Mouse (Mus musculus) lung, adult 2 months (tissue): ENCODE measurements around the gene Cyp4f37. TPM values are rescaled to one million over a fixed set of nuclear protein-coding genes. Genes with fewer than 3 reads are reported as not detected.

Experiments
- DNase-seq: peaks from one replicate; pipeline ENCODE4 v3.0.0; 2022
- H3K4me1 ChIP-seq: fragments of 200-500 bp; 2 replicates; pipeline ENCODE4 v1.6.1; 2011; ENCODE audit warnings: low read length; ENCODE audit not compliant: control insufficient read depth, insufficient read depth
- H3K4me3 ChIP-seq: fragments of 200-500 bp; replicated peaks from 2 replicates; pipeline ENCODE3; 2011; ENCODE audit warnings: low read depth, mild to moderate bottlenecking, control low read depth, low read length; ENCODE audit errors: extremely low read depth
- CTCF ChIP-seq: fragments of 200-500 bp; IDR thresholded peaks from 2 replicates; pipeline ENCODE4 v1.5.1; 2011; ENCODE audit warnings: mild to moderate bottlenecking, low read length, control low read depth; ENCODE audit not compliant: insufficient read depth
- POLR2A ChIP-seq: fragments of 200-500 bp; IDR thresholded peaks from 2 replicates; pipeline ENCODE4 v1.6.1; 2011; ENCODE audit warnings: low read depth, mild to moderate bottlenecking, control low read depth, low read length, borderline replicate concordance; ENCODE audit errors: extremely low read depth
- WGBS: fragments of 180-500 bp; shearing (Covaris S2); methylation state at CpG from one replicate; pipeline ENCODE4 v1.1.7; 2018; 5-methylcytosine and 5-hydroxymethylcytosine counted together
- polyA plus RNA-seq: library from polyadenylated mRNA; depleted of rRNA; stranded (reverse); fragments of >200 nt; gene quantifications from 2 replicates; pipeline ENCODE4 v1.2.3, GENCODE M21; 2012; rRNA removed

Cyp4f37 gene
- polyA plus RNA-seq, 1 experiment = 0.11 TPM

DNA sequence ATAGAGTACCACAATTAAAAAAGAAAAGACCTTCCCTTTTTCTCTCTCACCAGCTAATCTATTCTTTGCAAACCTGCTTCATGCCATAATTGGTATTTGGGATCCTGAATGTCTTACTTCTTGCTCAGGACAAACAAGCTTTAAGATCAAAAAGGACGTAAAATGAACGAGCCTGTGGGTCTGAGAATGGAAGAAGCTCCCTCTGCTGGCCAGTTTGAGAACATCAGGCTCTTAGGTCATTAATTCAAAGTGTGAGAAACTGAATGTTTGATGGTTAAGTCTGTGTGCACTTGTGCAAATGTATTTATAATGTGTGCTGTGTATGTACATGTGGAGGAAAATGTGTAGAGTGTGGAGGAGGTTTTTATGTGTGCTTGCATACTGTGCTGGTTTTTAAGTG is 59.3 kb downstream of the Cyp4f37 start:
- DNase-seq = peak; percentile 29
- Histone ChIP-seq H3K4me3 (no peak overlapping the region), H3K4me1 (no peaks in the 10 kb centered on the region)
- TF ChIP-seq POLR2A (no peak), CTCF (peak; percentile 44; the same call in 1 of the 2 replicates)
- 13% methylated on average over 2 of the region's 2 CpGs for WGBS

DNA sequence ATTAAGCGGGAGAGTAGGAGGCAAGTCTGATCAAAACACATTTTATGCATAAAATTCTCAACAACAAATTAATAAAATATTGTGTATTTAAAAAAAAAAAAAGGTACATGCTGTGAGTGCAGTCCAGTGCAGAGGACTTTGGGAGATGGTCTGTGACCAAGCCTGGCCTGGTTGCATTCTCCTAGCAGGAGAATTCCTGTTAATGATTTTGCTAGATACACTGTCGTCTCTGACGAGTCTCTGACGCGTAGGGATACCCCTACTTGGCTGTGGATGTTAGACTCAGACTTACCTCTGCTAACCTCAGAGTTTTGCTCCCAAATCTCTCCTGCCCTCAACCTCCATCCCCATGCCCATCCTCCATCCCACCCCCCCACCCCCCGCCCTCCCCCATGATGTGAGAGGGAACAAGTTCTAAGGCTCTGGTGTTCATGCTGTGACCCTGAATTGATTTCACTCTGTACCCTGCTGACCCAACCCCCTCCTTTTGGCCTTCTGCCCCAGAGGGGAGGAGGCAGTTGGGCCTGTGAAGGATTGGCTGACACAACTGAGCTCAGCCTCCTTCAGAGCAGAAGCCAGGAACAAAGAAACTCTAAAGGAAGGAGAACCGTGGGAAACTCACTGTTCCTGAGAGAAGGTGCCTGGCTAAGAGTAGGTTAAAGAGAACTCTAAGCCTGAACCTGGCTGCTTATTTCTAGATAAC is 64.1 kb downstream of the Cyp4f37 start, which contains the start of gene Cyp4f15:
TSS of gene Cyp4f15 (plus strand) at position 580 of the 703 bp plus-strand sequence.
- Histone ChIP-seq H3K4me3 (peak within 1 kb of the TSS; percentile 32), H3K4me1 (no peaks in the 10 kb centered on the region)
- TF ChIP-seq POLR2A (no peak), CTCF (no peak)
- no peak for DNase-seq
- 31% methylated on average over 7 of the region's 7 CpGs for WGBS

Other genes with a start within 250 kb of the Cyp4f37 start
- 40.0 and 42.0 TPM in 2 replicates for gene Wiz, start 231.9 kb upstream of the Cyp4f37 start, polyA plus RNA-seq
- gene Rasal3, start 217.7 kb upstream of the Cyp4f37 start, polyA plus RNA-seq = 13.3 and 17.4 TPM in 2 replicates
- 3.6 and 3.9 TPM in 2 replicates for gene Pglyrp2, start 197.1 kb upstream of the Cyp4f37 start, polyA plus RNA-seq
- 4.0 and 18.7 TPM in 2 replicates for gene Cyp4f39, start 168.6 kb upstream of the Cyp4f37 start, polyA plus RNA-seq
- 7.8 and 16.8 TPM in 2 replicates for gene Cyp4f17, start 115.3 kb upstream of the Cyp4f37 start, polyA plus RNA-seq
- 24.2 and 24.3 TPM in 2 replicates for gene Cyp4f16, start 84.8 kb upstream of the Cyp4f37 start, polyA plus RNA-seq
- 0.07 and 0.26 TPM in 2 replicates for gene Cyp4f40, start 37.6 kb downstream of the Cyp4f37 start, polyA plus RNA-seq
- gene Cyp4f15, start 64.3 kb downstream of the Cyp4f37 start, polyA plus RNA-seq = 7.7 and 8.4 TPM in 2 replicates
- gene Zfp871, start 167.0 kb downstream of the Cyp4f37 start, polyA plus RNA-seq = 8.2 and 13.8 TPM in 2 replicates
- gene Zfp811, start 188.6 kb downstream of the Cyp4f37 start, polyA plus RNA-seq = 0.06 TPM in 1 of 2 replicates, not detected in the other
- gene Zfp799, start 209.0 kb downstream of the Cyp4f37 start, polyA plus RNA-seq = 2.4 and 5.8 TPM in 2 replicates